Mouse (Mus musculus): ENCODE data around the gene Gm21863.
"Not testable (repeated sequence)": the region's sequence is repeated elsewhere in the genome, so short reads cannot be mapped to it uniquely, and the experiment has no call there.

Gene Gm21863

GRCm38 (mm10) chr12:19953869-19954555, at the start of gene Gm21863:
Gene Gm21863 (plus strand): TSS chr12:19954505.
- not testable (repeated sequence) for DNase-seq (ENCODE audit: low read depth, low spot score)

- DNase-seq (ENCODE audit: low read depth, low spot score): not testable (repeated sequence)
Observed at GRCm38 (mm10) chr12:19928049-19928448, 26.3 kb upstream of the Gm21863 start.
